Mouse (Mus musculus) gastrocnemius, postnatal 36 days (tissue): ENCODE measurements around the gene Myof. TPM values are rescaled to one million over a fixed set of nuclear protein-coding genes. Genes with fewer than 3 reads are reported as not detected.

Source experiments
- DNase-seq, 2 experiments: peaks; one replicate each; pipeline ENCODE4 v3.0.0; 2022
- intact Hi-C: fragments of 180-260 bp; cut with DNase I; formaldehyde crosslinking; loops from one replicate; pipeline ENCODE4 v1.15.1; 2025
- total RNA-seq, 2 experiments: library from RNA; stranded (reverse); gene quantifications; 2 replicates each; pipeline ENCODE4 v1.2.3; 2021

Myof gene
- total RNA-seq, 2 experiments from 2014 or later, result 4.5 to 5.6 TPM

DNA sequence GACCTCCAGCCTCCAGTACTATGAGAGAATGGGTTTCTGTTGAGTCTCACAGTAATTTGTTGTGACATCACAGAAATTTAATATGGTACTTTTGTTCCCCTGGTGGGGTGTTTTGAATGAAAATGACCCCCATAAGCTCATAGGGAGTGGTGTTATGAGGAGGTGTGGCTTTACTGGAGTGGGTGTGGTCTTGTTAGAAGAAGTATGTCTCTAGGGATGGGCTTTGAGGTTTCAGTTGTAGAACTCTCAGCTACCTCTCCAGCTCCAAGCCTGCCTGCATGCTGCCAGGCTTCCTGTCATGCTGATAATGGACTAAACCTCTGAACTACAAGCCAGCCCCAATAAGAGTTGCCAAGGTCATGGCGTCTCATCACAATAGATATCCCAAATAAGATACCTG lies 6.3 kb upstream of the Myof start:
- intact Hi-C loops, result no loop called here
- no peak for DNase-seq

DNA sequence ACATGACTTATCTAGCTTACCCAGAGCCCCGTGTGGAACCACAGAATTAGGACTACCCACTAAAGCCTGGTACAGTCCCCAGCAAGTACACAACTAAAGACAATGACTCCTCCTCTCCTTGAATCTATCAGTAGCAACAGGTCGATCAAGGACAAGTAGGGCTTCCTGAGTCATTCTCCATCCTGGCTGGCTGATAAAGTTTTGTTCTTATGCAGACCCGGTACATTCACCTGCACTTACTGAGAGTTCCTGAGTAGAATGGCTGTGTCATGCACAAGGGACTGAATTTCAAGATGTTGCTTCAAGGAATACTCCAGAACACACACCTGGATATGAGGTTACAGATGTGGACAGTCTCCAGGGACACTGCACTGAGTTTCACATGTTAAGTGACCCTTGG lies 1.8 kb upstream of the Myof start:
- intact Hi-C loops, result no loop called here
- DNase-seq, result no peak

DNA sequence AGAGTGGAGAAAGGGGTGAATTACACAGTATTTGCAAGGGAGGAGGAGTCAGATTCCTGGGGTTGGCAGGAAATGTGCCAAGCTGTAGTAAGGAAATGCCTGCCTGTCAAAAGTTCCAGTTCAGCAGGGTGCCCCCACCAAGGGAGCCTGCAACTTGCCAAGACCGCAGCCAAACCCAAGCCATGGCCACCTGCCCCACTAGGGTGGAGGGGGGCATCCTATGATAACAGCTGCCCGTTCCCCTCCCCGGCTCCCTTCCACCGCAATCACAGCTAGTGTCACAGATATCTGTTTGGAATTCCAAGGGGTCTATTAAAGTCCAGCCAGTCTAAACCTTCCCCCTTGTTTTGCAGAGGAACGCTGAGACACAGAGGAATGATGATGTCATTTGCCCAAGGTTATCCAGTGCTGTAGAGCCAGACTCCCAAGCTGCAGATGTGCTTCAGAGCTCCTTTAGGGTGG lies 1.1 kb downstream of the Myof start:
- peak in 1 of 2 experiments; percentile 8 for DNase-seq
- intact Hi-C loops, result loop anchor here (5.0 kb wide), 1 partner anchor 50 kb away; no protein-coding TSS in a partner anchor

DNA sequence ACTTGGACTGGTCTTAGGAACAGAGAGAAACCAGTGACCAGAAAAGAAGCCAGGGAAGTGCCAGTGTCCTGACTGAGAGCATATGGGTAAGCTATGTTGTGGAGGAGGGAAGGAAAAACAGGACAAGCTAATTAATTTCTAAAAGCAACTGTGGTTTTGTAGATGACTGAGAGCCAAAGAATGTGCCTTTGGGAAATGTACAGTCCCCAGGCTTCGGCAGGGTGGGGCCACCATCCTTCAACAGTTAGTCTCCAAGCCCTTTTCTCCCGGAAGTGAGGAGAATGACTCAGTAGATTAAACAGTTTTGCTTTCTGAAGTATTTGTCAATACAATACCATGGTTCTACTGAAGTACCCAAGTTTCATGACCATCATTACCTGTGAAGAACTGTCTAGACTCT lies 5.1 kb downstream of the Myof start:
- intact Hi-C loops, result no loop called here
- no peak for DNase-seq

DNA sequence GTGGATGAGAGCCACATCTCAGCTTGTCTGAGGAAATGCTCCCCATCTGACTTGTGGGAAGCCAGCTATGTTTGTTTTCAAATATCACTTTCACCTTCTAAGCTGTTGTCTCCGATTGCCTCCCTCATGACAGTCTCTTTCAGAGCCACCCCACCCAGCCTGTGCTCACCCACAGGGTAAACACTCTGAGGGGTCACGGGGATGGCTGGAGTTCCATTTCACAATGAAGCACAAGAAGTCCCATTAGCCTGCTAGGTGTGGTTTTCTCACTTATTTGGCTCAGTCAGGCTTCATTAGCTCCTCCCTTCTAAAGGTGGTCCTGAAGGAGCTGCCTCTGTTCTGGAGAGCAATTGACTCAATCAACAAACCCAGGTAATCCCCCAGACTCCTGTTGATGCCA lies 7.6 kb downstream of the Myof start:
- intact Hi-C loops, result no loop called here
- DNase-seq, result no peak

DNA sequence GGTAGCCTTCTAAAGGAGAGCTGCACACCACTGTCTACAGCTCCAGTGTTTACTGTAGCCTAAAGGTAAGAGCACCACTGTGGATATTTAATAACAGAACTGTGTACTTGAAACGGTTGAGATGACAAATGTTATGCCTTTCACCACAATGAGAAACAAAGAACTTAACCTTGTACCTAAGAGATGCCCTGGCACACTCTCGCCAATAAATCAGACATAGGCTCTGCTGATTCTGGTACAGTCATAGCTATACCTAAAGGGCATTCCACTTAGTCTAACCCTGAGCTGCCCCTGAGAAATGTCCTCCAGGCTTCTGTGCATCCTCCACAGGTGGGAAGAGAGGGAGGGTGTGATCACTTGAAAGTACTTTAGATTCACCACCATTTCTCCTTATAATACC lies 8.7 kb downstream of the Myof start:
- no peak for DNase-seq
- intact Hi-C loops, result no loop called here

DNA sequence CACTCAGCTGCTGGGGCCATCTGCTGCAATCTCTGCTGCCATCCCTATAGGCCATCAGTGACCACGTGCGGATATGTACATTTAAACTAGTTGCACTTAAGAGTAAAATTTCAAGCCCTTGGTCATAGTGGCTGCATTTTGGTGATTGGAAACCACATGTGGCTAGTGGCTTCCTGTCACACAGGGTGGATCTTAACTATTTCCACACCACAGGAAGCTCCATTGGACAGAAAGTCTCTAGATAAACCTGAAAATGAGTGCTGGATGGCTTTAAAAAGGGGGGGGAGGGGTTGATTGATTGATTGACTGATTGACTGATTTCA lies 9.7 kb downstream of the Myof start:
- DNase-seq, result no peak
- intact Hi-C loops, result no loop called here

DNA sequence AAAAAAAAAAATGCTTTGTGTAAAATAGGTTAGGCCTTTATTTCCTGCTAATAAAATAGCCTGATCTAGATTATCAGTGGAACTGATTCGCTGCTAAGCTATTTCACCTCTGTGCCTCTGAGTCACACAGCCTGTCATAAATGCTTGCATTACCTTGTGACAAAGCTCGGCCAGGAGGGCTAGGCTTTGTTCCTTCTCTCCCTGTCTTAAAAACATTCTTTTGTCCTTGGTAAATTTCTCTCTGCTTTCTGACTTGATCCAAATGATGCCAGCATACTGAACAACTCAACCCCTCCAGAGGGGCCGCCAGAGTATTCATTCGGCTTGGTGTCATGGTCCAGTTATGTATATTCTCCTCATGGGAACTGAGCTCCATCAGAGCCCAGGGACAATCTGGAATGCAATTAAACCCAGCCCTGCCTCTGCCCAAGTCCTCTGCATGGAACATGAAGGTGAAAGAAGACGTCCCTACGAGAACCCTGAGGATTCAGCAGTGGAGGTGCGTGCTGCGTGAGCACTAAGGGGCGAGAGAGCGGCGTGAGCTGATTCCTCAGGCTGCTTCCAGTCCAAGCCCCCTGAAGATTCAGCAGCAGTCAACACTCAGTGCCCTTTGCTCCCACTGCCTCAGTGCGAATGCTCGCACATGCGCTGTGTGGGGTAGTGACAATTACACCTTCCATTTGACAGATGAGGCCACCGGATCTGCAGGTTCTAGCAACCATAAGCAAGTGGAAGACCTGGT lies 10.2 kb downstream of the Myof start:
- intact Hi-C loops, result no loop called here
- DNase-seq, result no peak

DNA sequence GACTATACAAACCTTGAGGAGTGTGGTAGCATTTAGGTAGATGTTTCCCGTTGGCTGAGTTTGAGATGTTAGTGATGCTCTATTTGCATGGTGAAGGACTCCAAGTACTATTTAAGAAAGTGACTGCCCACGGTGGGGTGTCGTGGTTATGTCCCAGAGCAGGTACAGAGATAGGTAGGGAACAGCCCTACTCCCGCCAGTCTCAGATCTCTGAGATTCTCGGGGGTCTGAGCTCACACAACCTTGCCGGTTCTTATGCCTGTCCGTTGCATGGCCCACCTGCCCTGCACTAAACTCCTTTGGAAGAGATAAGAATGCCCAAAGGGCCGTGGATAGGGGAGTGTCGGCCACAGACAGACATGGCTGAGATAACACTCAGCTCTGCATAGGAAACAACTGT lies 12.2 kb downstream of the Myof start:
- intact Hi-C loops, result no loop called here
- no peak for DNase-seq

DNA sequence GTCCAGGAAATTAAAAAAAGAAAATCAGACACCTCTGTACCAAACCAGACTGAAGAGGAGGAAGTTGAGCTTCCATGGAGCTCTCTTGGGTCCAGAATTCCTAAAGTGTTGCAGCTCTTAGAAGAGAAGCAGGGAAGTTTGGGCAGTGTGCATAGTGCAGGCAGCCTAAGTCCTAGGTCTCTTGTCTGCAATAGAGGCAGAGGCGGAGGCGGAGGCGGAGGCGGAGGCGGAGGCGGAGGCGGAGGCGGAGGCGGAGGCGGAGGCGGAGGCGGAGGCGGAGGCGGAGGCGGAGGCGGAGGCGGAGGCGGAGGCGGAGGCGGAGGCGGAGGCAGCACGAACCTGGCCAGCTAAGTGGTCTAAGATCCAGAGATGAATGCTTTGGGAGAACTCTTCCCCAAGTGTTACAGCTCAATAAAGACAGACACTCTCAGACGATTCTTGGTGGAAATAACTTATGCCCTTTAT lies 12.7 kb downstream of the Myof start:
- peak in 1 of 2 experiments; percentile 62 for DNase-seq
- intact Hi-C loops, result no loop called here

DNA sequence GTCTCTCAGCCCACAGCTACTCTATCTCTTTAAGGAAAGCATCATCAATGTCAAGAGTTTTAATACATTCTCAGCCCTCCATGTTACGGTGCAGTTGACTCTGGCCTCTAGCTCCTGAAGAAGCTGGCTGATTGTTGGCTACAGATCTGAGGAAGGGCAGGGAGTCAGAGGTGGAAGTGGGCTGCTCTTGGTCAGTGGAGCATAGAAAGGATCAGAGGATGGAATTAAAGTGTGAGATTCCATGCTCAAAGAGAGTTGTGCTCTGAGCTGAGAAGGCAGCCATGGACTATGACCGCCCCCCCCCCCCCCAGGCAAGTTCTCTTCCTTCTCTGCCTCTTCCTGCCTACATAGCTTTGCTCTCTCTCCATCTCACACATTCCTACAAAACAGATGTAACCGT lies 13.5 kb downstream of the Myof start:
- intact Hi-C loops, result no loop called here

DNA sequence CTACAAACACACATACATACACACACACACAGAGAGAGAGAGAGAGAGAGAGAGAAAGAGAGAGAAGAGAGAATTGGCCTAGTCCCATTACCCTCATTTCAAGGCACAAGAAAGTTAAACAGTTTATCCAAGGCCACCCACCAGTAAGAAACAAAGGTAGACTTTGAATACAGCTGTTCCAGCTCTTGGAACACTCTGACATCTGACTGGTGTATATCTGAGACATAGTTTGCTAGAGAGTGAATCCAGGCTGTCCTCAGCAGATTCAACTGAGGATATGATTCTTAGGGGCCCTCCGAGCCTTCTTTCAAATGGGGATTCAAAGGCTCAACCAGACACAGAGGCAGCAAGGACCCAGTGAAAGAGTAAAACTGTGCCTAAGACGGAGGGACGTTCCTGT lies 14.1 kb downstream of the Myof start:
- no peak for DNase-seq
- intact Hi-C loops, result no loop called here

More for the DNA sequence above, 13.5 kb downstream of the Myof start:
- no peak for DNase-seq

DNA sequence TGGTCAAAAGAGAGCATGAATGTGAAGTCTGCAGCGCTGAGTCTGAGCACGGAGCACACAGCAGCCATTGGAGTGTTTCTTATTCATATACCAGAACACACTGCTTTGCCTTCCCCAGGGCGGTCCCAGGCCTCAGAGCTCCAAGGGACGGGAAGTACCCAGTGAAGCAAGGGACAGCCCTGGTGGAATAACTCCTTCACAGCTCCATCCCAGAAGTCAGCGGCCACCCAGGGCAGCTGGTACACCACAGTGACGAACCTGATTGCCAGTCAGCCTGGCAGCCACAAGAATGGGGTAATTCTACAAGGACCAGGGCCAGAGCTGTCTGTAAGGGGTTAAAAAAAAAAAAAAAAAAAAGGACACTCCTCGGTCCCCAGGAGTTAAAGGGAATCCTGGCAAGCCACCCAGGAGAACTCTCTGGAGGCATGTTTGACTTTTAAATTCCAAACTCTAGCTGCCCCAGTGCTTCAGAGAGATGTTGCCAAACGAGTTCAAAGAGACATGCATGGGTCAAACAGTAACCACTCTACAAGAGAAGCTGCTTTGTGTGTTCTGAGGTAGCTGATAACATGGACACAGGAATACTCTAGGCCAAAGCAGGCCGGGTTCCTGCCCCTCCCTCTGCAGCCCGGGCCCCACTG lies 15.4 kb downstream of the Myof start:
- intact Hi-C loops, result no loop called here
- DNase-seq, result no peak

DNA sequence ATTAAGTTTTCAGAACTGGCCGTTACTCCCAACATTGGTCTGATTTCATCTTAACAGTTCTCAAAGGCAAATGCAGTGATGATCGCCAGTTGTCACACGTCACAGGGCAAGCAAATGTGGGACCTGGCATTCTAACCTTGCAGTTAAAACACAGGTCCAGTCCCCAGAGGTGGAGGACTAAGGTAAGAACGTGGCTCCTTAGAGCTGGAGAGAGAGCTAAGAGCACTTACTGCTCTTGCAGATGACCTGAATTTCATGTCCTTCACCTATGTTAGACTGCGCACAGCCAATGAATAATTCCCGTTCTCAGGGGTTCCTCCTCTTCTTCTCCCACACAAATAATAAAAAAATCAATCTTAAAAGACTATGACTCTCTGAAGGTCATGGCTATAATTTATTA lies 16.0 kb downstream of the Myof start:
- intact Hi-C loops, result no loop called here
- no peak for DNase-seq

DNA sequence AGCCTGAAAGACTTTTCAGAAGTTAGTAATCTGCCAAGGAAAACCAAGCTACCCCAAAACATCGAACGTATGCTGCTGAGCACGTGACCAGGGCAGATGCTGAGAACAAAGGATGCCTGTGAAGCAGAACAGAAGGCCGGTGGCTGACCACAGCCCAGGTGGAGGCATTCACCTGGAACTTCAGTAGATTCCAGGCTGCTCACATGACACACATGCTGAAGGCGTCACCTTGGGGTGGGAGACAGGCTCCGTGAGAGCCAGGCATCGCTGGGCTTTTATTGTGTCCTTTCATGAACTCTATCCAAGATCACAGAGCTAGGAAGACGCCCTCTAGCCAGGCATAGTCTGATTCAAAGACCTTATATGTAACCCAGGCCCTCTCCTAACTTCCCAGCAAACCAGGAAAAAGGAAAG lies 17.2 kb downstream of the Myof start:
- intact Hi-C loops, result no loop called here
- DNase-seq, result no peak

DNA sequence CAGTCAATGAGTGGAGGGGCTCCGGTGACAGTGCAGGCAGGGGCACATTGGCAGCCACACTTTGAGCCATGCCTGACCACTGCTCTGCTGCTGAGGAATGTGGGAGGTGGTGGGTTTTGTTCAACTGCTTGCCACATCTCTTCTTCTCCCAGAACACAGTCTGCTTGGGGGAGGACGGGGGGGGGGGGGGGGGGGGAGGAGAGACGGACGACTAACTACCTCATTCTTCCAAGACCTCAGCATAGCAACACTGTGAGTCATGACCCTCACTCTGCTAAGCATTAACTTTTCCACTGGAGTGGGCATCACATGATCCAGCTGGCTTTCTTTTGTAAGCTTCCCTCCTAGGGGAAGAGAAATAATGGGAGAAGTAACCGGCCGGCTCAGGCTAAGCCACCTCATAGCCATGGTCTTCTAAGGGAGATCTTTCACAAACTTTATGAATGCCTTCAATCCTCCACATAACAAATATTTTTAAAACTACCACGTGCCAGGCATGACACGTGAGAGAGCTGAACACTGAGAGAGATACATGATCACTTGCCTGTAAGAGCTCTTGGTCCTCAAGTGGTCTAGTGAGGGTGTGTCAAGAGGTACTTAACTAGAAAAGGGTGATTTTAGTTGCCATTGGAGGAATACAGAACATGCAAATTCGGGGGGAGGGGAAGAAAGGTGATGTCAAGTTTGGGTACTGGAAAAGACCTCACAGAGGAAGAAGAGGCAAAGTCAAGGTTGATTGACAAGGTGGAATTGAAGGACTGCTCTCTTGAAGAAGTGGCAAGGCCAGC lies 17.9 kb downstream of the Myof start:
- intact Hi-C loops, result no loop called here
- DNase-seq, result no peak

DNA sequence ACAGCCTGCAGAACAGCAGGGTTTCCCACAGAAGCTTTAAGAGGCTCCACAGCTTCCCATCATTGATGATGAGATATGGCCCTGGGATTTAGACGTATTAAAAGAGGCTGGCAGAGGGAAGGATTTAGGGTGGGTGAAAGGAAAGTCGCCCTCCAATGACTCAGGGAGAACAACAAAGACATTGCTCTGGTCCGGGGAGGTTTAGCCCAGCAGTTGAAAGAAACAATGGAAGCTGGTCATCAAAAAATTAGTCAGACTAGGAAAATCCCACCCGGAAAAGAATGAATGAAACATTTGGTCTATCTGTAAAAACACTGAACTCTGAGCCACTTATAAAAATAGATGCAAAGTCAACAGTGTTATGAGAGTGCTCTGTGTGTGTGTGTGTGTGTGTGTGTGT lies 19.8 kb downstream of the Myof start:
- intact Hi-C loops, result no loop called here
- no peak for DNase-seq

DNA sequence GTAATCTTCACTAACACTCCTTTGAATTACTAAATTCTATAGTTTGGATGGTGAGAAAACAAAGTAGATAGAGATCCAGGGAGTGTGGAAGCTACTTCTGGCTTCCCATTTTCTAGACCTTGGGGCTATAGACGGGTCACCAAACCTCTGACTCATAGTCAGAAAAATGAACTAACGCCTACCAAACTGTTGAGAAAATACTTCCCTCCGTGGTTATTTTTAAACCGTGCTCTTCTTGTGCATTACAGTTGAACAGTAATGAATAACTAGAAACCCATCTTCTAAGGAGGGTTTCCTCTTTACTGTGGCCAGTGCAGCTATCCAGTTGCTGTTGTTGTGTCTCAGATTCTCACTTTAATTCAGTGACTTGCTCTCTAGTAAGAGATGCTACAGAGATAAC lies 20.7 kb downstream of the Myof start:
- intact Hi-C loops, result no loop called here
- DNase-seq, result no peak

DNA sequence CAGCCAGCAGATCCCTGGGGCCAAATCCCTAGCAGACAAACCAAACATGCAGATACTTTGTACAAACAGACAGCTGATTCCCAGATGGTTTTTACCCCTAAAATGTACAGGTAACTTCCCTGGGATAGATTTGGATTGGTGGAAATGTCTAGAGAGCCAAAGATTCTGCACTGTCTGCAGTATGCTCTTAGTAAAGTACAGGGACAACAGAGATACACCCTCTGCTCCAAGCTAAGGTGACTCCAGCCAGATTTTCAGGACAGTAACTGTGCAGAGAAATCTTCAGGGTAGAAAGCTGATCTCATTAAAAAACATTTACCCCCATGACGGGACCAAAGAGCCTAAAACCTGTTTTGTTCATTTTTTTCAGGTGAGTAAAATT lies 27.5 kb downstream of the Myof start:
- intact Hi-C loops, result no loop called here
- DNase-seq, result no peak

DNA sequence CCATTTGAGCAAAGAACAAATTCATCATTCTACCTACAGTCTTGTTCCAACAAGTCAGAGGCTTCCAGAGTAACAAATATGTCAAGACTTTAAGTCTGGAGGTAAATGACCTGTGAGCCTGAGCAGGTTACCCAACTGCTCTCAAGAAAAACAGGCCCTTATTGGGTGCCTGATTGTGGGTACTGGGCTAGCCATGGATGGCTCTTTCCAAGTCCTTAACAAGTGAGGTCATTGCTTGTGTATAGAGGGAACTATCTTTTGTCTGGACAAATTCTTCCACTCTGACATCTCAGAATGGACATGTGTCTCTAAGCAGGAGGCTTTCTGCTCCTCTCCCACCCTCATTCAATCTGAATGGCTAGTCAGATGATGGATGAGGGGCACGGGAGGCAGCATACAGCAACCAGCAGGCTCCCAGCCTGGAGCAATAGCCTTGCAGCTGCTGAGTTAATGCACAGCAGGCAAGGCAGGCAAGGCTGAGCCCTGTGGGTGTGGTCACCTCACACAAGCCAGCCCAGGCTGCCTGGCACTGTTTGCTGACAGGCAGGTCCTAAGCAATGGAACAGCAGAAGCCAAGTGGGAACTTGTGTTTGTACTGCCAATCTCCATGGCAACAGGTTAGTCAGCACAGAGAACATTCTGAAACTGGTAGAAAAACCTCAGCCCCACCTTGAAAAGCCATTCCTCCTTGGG lies 28.1 kb downstream of the Myof start:
- intact Hi-C loops, result no loop called here

DNA sequence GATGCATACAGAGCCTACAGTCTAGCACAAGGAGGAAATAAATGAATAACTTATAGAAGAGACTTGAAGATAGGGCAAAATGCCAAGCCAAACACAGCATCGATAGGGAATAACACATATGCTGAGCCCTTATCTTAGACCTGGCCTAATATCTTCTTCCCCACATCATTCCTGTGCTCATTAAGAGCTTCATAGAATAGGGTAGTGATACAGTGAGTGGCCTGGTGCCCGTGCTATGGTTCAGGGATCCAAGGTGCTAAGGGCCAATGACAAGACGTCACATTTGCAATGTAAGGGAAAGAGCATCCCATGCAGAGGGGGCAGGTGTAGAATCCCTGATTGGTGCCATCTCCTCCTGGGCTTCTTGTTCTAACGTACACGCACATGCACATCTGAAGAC lies 28.9 kb downstream of the Myof start:
- no peak for DNase-seq
- intact Hi-C loops, result no loop called here

More for the DNA sequence above, 28.1 kb downstream of the Myof start:
- DNase-seq, result peak; percentile 45 to 71
